Mouse (Mus musculus) cerebellum, postnatal 25 days (tissue): ENCODE results near the gene Cpeb3.

ENCODE experiments used
- DNase-seq, 2 experiments: peaks; one replicate each; pipeline ENCODE4 v3.0.0; 2021; ENCODE audit warnings: mixed read lengths in 2 of 2

The Cpeb3 gene

DNA sequence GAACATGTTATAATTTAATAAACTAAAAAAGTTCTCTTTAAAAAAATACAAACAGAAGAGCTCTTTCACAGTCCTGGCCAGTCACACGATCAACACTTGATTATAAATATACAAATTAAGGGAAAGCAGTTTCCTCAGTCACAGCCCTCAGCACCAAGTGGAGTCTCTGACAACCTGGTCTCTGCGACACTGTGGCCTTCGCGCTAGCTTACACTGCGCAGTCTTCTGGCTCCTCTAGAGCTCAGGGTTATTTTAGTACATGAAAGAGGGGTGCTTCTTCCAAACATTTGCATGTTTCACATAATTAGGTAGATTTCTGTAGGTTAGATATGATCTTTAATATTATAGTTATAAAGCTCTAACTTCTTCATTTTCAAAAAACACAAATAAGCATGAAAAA is 186.3 kb downstream of the Cpeb3 start:
- no peak for DNase-seq

DNA sequence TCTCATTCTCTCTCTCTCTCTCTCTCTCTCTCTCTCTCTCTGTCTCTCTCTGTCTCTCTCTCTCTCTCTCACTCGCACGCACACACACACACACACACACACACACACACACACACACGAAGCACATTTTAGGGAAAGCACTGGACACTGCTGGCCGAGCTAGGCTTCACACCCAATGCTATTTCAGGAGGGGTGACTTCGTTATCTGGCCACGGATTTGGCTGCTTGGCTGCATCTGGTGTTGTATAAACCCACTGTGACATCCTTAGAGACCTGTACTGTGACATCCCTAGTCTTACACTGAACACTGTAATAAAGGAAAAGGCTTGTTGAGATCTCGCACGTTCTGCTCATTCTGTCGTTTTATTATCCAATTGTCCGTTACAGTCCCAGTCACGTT is 187.4 kb downstream of the Cpeb3 start:
- DNase-seq, result no peak

DNA sequence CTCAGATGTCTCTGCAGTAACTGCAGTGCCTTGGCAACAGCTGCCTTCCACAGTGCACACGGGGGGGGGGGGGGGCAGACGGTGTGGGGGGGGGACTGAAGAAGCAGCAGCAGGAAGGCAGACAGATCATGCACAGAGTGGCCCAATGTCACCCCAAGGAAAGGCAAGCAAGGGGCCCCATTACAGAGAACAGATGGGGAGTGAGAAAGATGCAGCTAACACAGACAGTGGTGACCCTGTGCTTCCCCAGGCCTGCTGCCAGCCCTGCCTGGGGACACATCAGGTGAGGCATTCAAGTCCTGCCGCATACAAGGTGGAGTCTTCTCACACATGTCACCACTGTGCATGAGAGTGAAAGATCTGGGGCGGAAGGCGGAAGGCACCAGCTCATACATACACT is 187.9 kb downstream of the Cpeb3 start:
- DNase-seq, result no peak

DNA sequence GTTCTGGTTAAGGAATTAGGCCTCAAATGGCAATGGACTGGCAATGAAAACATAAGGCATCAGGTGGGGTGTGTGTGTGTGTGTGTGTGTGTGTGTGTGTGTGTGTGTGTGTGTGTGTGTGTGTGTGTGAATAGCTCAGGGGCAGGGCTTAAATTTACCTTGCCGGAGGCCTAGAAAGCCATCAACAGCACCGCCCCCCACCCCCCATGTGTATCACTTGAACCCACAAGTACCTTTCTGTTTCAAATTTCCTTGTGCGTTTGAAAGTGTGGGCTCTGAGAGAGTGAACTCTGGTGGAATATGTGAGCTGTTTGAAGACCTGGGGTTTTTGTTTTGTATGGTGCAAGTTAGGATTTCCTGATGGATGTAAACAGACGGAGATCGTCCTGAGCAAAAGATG is 189.5 kb downstream of the Cpeb3 start:
- no peak for DNase-seq

DNA sequence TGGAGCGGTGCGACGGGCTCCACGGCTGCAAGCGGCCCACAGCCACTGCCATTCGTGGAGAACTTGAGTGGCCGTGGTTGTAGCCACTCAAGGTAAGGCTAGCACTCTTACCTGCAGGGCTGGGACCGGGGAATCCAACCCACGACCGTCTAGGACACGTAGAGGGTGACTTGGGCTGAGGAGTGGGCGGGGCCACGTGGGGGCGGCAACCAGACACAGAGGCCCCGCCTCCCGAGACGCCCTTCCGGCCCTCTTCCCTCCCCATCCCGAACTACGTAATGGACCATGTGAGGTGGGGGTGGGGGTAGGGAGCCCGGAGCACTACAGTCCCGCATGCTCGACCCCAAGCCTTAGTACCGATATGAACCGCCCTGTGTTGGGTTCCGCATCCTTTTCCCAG is 190.0 kb downstream of the Cpeb3 start:
- DNase-seq, result peak in 1 of 2 experiments; percentile 37

DNA sequence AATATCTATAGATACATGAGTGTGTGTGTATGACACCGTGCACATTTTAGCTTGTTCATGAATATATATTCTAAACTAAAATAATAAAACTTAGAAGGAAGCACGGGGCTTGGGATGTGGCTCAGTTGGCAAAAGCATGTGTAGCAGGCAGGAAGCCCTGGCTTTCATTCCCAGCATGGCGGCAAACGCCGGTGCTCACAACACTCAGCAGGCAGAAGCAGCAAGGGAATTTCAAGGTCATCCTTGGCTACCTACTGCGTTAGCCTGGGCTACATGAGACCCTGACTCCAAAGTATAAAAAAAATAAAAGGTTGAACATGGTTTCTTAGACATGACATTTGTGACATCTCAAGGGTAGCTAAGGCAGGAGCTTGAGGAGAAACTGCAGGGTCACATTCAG is 191.5 kb downstream of the Cpeb3 start:
- DNase-seq, result no peak

DNA sequence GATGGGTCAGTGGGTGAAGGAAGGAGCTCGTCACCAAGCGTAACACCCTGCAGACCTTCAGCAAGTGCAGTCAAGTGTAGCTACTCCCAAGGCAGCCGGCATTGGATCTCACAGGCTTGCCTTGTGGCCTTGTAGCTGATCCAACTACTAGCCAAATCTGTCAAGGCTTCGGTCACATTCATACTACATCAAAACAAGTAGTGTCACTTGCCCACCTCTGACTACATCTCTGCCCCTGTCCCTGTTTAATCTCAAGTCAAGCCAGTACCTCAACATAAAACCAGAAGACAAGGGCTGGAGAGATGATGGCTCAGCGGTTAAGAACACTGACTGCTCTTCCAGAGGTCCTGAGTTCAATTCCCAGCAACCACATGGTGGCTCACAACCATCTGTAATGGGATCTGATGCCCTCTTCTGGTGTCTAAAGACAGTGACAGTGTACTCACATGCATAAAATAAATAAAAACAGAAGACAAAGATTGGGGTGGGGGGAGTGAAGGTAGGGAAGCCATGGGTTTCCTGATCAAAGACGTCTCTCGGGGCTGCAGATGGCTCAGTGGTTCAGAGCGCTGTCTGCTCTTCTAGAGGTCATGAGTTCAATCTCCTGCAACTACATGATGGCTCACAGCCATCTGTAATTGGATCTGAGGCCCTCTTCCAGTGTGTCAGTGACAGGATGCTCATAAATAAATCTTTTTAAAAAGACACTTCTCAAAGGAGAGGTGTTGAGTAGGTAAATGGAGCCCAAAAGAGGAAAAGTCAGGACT is 194.0 kb downstream of the Cpeb3 start:
- no peak for DNase-seq

DNA sequence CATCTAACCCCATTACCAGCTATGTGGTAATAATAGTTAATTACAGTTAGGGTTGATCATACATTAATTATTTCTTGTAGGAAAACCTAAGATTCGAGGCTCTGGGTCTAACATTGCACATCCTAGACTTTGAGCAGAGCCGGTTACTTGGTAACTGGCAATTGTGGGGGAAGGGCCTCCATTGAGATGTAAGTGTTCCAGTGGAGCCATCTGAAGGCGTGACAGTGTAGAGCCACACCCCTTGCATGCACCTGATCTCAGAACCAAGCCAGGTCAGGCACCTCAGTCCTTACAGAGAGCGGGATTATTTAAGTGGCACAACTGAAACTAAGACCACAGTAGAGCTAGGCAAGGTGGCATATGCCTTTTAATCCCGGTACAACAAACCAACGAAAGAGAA is 194.9 kb downstream of the Cpeb3 start:
- no peak for DNase-seq

DNA sequence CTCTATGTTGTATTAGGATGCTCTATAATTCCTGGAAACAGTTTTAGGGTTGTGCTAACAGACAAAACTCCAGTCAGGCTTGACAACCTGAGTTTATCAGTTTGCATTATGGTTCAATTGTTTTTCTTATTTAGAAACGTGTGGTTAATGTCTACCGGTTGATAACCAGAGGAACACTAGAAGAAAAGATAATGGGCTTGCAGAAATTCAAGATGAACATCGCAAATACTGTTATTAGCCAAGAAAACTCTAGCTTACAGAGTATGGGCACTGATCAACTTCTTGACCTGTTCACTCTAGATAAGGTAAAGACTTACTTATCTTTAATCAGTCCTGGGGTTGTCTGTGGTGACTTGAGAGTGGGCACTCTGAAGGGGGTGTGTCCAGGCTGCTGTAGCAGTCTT is 198.5 kb downstream of the Cpeb3 start:
- no peak for DNase-seq

DNA sequence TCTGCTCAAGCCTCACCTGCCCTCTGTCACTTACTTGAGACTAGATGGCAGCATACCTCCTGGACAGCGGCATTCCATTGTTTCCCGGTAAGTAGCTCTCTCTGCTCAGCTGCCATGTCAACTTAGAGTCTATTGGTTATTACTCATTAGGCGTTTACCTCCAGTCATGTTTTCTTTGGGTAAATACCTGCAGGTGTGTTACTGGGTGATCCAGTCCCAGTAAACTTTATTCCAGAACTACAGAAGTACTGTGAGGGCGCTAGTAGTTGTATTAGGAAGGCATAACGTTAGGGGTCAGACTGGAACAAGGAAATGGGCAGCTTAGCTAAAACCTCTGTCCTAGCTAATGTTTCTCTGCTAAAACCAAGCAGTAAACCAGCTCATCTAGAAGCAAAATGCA is 203.8 kb downstream of the Cpeb3 start:
- no peak for DNase-seq
